Comparison of ENCODE assay signal across 11 mouse cellular contexts in the genomic region with DNA sequence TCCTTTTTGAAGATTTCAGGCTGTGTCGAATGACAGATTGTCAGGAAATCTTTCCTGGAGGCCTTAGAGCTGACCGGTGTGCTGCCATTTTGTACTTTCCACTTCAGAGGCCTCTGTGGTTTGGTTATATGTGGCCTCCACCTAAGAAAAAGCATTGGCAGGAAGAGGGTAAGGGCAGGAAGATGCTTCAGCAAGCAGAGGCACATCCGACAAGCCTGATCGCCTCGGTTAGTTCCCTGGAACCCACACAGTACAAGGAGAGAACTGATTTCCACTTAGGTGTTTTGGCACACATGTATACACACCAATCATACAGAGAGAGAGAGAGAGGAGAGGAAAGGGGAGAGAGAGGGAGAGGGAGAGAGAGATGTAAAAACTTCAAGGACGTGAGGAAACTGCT. TPM values are rescaled to one million over a fixed set of nuclear protein-coding genes. Genes with fewer than 3 reads are reported as not detected.
DNase-seq lines count a peak whose midpoint lies in the region; ATAC-seq and TF ChIP-seq lines count a peak whose summit lies in the region.
"Had no signal": no experiment of that assay in that cellular context is flagged by ENCODE, and none has a peak within 500 bp of the region (broad histone marks: within the 10 kb centered on the region; RNA-seq: fewer than 3 reads in every experiment).

No protein-coding gene starts in this region.

- TF ChIP-seq EP300 in CH12.LX (IDR thresholded peaks at IDR 0.05; ENCODE audit: low read length): 0 out of 2 replicates have a peak, but pooled peaks have one; percentile 16

- no peak for TF ChIP-seq RAD21 in CH12.LX (IDR thresholded peaks at IDR 0.05; ENCODE audit: low read depth, low read length)

- DNase-seq in heart, adult 11 months: peak; percentile 80
- peak; percentile 53 for DNase-seq in CH12.LX (ENCODE audit: extremely low read depth)
- DNase-seq in hindbrain, postnatal 0 days (ENCODE audit: low spot score): no peak
- DNase-seq in left cerebral cortex, adult 8-10 months (ENCODE audit: low spot score in 2 of 2): no peak
- no peak for DNase-seq in urinary bladder, postnatal 10 days (ENCODE audit: low spot score)
- DNase-seq: kidney, adult 11 months had no signal

- no peak overlapping the region for H3K9ac ChIP-seq in heart, embryonic 12.5 days
- peak overlapping the region; percentile 10; the same call in 1 of the 2 replicates for H3K9ac ChIP-seq in CH12.LX (ENCODE audit: insufficient read depth, low read depth)
- H3K9ac ChIP-seq in intestine, postnatal 0 days (ENCODE audit: low read depth, low read length): no peak overlapping the region
- H3K9ac ChIP-seq in hindbrain, postnatal 0 days (replicated peaks; ENCODE audit: low read length): no peak overlapping the region

- no peaks in the 10 kb centered on the region for H3K27me3 ChIP-seq in heart, embryonic 12.5 days (replicated peaks)
- H3K27me3 ChIP-seq in CH12.LX (replicated peaks): no peaks in the 10 kb centered on the region
- H3K27me3 ChIP-seq in intestine, postnatal 0 days (replicated peaks; ENCODE audit: control insufficient read depth, insufficient read depth, low read length): no peaks in the 10 kb centered on the region
- H3K27me3 ChIP-seq in small intestine, adult 2 months (ENCODE audit: control insufficient read depth, insufficient read depth, low read length): no peaks in the 10 kb centered on the region
- H3K27me3 ChIP-seq in hindbrain, postnatal 0 days (ENCODE audit: insufficient read depth, low read length): no peaks in the 10 kb centered on the region

- in situ Hi-C loops in CH12.LX (cut with MboI; ENCODE audit: low pct_ligation_motif_present, low pct_unique_long_range_greater_than_20kb, low sequenced_read_pairs): no loop called here

- peaks cover 2% of the 10 kb centered on the region; the same call in 1 of the 2 replicates for H3K79me2 ChIP-seq in CH12.LX (replicated peaks; ENCODE audit: control insufficient read depth, extremely low read depth, insufficient read depth, poor library complexity, severe bottlenecking)

- TF ChIP-seq POLR2A in CH12.LX (IDR thresholded peaks at IDR 0.05; ENCODE audit: low read depth, low read length): no peak
- TF ChIP-seq POLR2A in small intestine, adult 2 months (IDR thresholded peaks at IDR 0.05; ENCODE audit: low read depth, low read length): no peak

- H3K27ac ChIP-seq in heart, embryonic 12.5 days (ENCODE audit: poor library complexity, severe bottlenecking): no peak overlapping the region
- peak overlapping the region; percentile 82 for H3K27ac ChIP-seq in CH12.LX (ENCODE audit: insufficient read depth, low read depth)
- H3K27ac ChIP-seq in intestine, postnatal 0 days (ENCODE audit: low read depth, low read length): peak overlapping the region; percentile 17; the same call in 1 of the 2 replicates
- peak overlapping the region; percentile 70 for H3K27ac ChIP-seq in small intestine, adult 2 months (ENCODE audit: insufficient read depth, low read depth, low read length)
- H3K27ac ChIP-seq in hindbrain, postnatal 0 days: no peak overlapping the region; the same call in 1 of the 2 replicates
- H3K27ac ChIP-seq: forebrain, embryonic 10.5 days; heart, embryonic 10.5 days had no signal

- H3K36me3 ChIP-seq in heart, embryonic 12.5 days: no peaks in the 10 kb centered on the region
- no peaks in the 10 kb centered on the region for H3K36me3 ChIP-seq in CH12.LX (replicated peaks in 1 of 2; ENCODE audit: control insufficient read depth in 1 of 2, insufficient read depth in 1 of 2, low read length in 1 of 2)
- H3K36me3 ChIP-seq in intestine, postnatal 0 days (ENCODE audit: control insufficient read depth, insufficient read depth): no peaks in the 10 kb centered on the region
- H3K36me3 ChIP-seq in small intestine, adult 2 months (ENCODE audit: control insufficient read depth, insufficient read depth, low read length): no peaks in the 10 kb centered on the region
- no peaks in the 10 kb centered on the region for H3K36me3 ChIP-seq in hindbrain, postnatal 0 days (ENCODE audit: insufficient read depth, low read length)
- H3K36me3 ChIP-seq: forebrain, embryonic 10.5 days; heart, embryonic 10.5 days had no signal

- WGBS in heart, embryonic 12.5 days: 77% methylated on average over 6 of the region's 6 CpGs
- 78% methylated on average over 6 of the region's 6 CpGs for WGBS in intestine, postnatal 0 days
- WGBS in small intestine, adult 2 months: 80% methylated on average over 6 of the region's 6 CpGs
- 85% methylated on average over 6 of the region's 6 CpGs for WGBS in hindbrain, postnatal 0 days

- no peak for TF ChIP-seq CTCF in CH12.LX (conservative IDR thresholded peaks at IDR 0.05 in 1 of 2, IDR thresholded peaks at IDR 0.05 in 1 of 2; ENCODE audit: low read depth in 2 of 2, low read length in 2 of 2)
- no peak for TF ChIP-seq CTCF in intestine, postnatal 0 days (IDR thresholded peaks at IDR 0.05; ENCODE audit: low read depth)
- no peak for TF ChIP-seq CTCF in small intestine, adult 2 months (IDR thresholded peaks at IDR 0.05; ENCODE audit: extremely low read depth, insufficient read length, insufficient replicate concordance, low read depth, low read length)
- no peak for TF ChIP-seq CTCF in hindbrain, postnatal 0 days (IDR thresholded peaks at IDR 0.05; ENCODE audit: low read depth)

- H3K9me3 ChIP-seq in heart, embryonic 12.5 days (replicated peaks): no peaks in the 10 kb centered on the region
- no peaks in the 10 kb centered on the region for H3K9me3 ChIP-seq in CH12.LX (replicated peaks; ENCODE audit: low read length)
- H3K9me3 ChIP-seq in intestine, postnatal 0 days (ENCODE audit: control insufficient read depth): no peaks in the 10 kb centered on the region
- H3K9me3 ChIP-seq in hindbrain, postnatal 0 days (ENCODE audit: low read length): no peaks in the 10 kb centered on the region
- H3K9me3 ChIP-seq: forebrain, embryonic 10.5 days; heart, embryonic 10.5 days had no signal

- no peak overlapping the region for H3K4me2 ChIP-seq in heart, embryonic 12.5 days
- H3K4me2 ChIP-seq in CH12.LX (ENCODE audit: insufficient read depth, low read depth, poor library complexity, severe bottlenecking): peak overlapping the region; percentile 41
- H3K4me2 ChIP-seq in intestine, postnatal 0 days (replicated peaks; ENCODE audit: low read depth): no peak overlapping the region
- H3K4me2 ChIP-seq in hindbrain, postnatal 0 days (ENCODE audit: low read depth, low read length): no peak overlapping the region

- H3K4me1 ChIP-seq in heart, embryonic 12.5 days (replicated peaks): 0 out of 2 replicates have a peak, but pooled peaks cover 2% of the 10 kb centered on the region
- H3K4me1 ChIP-seq in CH12.LX (ENCODE audit: control insufficient read depth in 1 of 2, insufficient read depth in 2 of 2): peaks cover 25 to 58% of the 10 kb centered on the region in 2 experiments
- H3K4me1 ChIP-seq in intestine, postnatal 0 days (replicated peaks; ENCODE audit: control insufficient read depth, insufficient read depth, low read length): 0 out of 2 replicates have a peak, but pooled peaks cover under 1% of the 10 kb centered on the region
- peaks cover 6% of the 10 kb centered on the region; the same call in 1 of the 2 replicates for H3K4me1 ChIP-seq in small intestine, adult 2 months (ENCODE audit: control insufficient read depth, insufficient read depth, insufficient read length, low read length)
- 0 out of 2 replicates have a peak, but pooled peaks cover under 1% of the 10 kb centered on the region for H3K4me1 ChIP-seq in hindbrain, postnatal 0 days (ENCODE audit: insufficient read depth, low read length)
- H3K4me1 ChIP-seq: heart, embryonic 10.5 days had no signal

- H3K4me3 ChIP-seq in heart, embryonic 12.5 days: no peak overlapping the region
- peak overlapping the region in 1 of 3 experiments; percentile 17 for H3K4me3 ChIP-seq in CH12.LX (replicated peaks in 1 of 3; ENCODE audit: low read depth in 2 of 3, low read length in 2 of 3, poor library complexity in 1 of 3)
- H3K4me3 ChIP-seq in intestine, postnatal 0 days (ENCODE audit: low read depth, low read length): no peak overlapping the region
- no peak overlapping the region for H3K4me3 ChIP-seq in small intestine, adult 2 months (ENCODE audit: low read depth, low read length)
- no peak overlapping the region for H3K4me3 ChIP-seq in hindbrain, postnatal 0 days (ENCODE audit: low read length)
- H3K4me3 ChIP-seq: forebrain, embryonic 10.5 days; heart, embryonic 10.5 days had no signal

- no peak for ATAC-seq in heart, embryonic 12.5 days (ENCODE audit: insufficient number of reproducible peaks, low FRiP score)
- ATAC-seq in intestine, postnatal 0 days: no peak
- no peak for ATAC-seq in hindbrain, postnatal 0 days

- dilution Hi-C loops in CH12.LX (cut with MboI; ENCODE audit: extremely low pct_ligation_motif_present, extremely low pct_unique_long_range_greater_than_20kb, low sequenced_read_pairs): no loop called here

TF ChIP-seq in CH12.LX, 34 proteins besides CTCF, POLR2A, EP300 and RAD21:
- TF ChIP-seq MAZ (IDR thresholded peaks at IDR 0.05; ENCODE audit: low read depth, low read length) (no peak), CHD2 (IDR thresholded peaks at IDR 0.05; ENCODE audit: low read length) (0 out of 2 replicates have a peak, but pooled peaks have one; percentile 6)

RNA-seq across cellular contexts. Expression of gene Actr3, which starts 5.7 kb away (rescaled TPM):
- 301 and 313 TPM in 2 replicates for polyA plus RNA-seq in heart, embryonic 12.5 days (2016; fragmentation: Nextera tagmentation; extraction: Ambion mirVana)
- total RNA-seq in CH12.LX (2012; rRNA removed) (176 and 184 TPM in 2 replicates), CH12.LX (2014; rRNA removed) (513 and 576 TPM in 2 replicates)
- 374 and 427 TPM in 2 replicates for polyA plus RNA-seq in CH12.LX (2012; ENCODE audit: insufficient read length, low read depth)
- polyA plus RNA-seq in intestine, postnatal 0 days (2015; fragmentation: Nextera tagmentation; extraction: Ambion mirVana): 223 and 234 TPM in 2 replicates
- 45.0 and 90.9 TPM in 2 replicates for polyA plus RNA-seq in small intestine, adult 2 months (2012; rRNA removed)
- total RNA-seq in hindbrain, postnatal 0 days (2014; rRNA removed): 130 and 138 TPM in 2 replicates
- 180 and 186 TPM in 2 replicates for polyA plus RNA-seq in hindbrain, postnatal 0 days (2015; fragmentation: Nextera tagmentation; extraction: Ambion mirVana)
- total RNA-seq in left cerebral cortex, adult 8-10 months (2022): 100 to 1,000 TPM; 234 to 242 (median 237) TPM

Comparison
In these comparisons a context has a peak if more than half of its experiments do, and no peak if none do; other contexts are left out.
1. DNase-seq: peak in heart, adult 11 months (single experiment) and CH12.LX (single experiment); none in hindbrain, postnatal 0 days (single experiment), left cerebral cortex, adult 8-10 months (0 of 2) and urinary bladder, postnatal 10 days (single experiment).
2. H3K27ac ChIP-seq: peak in CH12.LX (single experiment), intestine, postnatal 0 days (single experiment) and small intestine, adult 2 months (single experiment); none in heart, embryonic 12.5 days (single experiment) and hindbrain, postnatal 0 days (single experiment).